Mouse (Mus musculus) small intestine, adult 2 months (tissue): Measurements from ENCODE around the gene Iqub. TPM values are rescaled to one million over a fixed set of nuclear protein-coding genes. Genes with fewer than 3 reads are reported as not detected.

ENCODE experiments used
- H3K27ac ChIP-seq: fragments of 200-500 bp; 2 replicates; pipeline ENCODE4 v1.5.1; 2012; ENCODE audit warnings: low read depth, low read length, control low read depth, inconsistent platforms; ENCODE audit not compliant: insufficient read depth
- H3K27me3 ChIP-seq: fragments of 200-500 bp; 2 replicates; pipeline ENCODE4 v1.6.1; 2012; ENCODE audit warnings: mild to moderate bottlenecking, moderate library complexity, low read length, inconsistent platforms; ENCODE audit not compliant: control insufficient read depth, insufficient read depth
- H3K36me3 ChIP-seq: fragments of 200-500 bp; 2 replicates; pipeline ENCODE4 v1.6.1; 2012; ENCODE audit warnings: mild to moderate bottlenecking, low read length, control low read depth, inconsistent platforms; ENCODE audit not compliant: control insufficient read depth, insufficient read depth
- H3K4me1 ChIP-seq: fragments of 200-500 bp; 2 replicates; pipeline ENCODE4 v1.6.1; 2012; ENCODE audit warnings: low read length, inconsistent platforms, mixed read lengths; ENCODE audit not compliant: control insufficient read depth, insufficient read depth, insufficient read length
- H3K4me3 ChIP-seq: fragments of 200-500 bp; 2 replicates; pipeline ENCODE4 v1.5.1; 2012; ENCODE audit warnings: low read depth, mild to moderate bottlenecking, control low read depth, inconsistent platforms, low read length, moderate library complexity
- CTCF ChIP-seq: fragments of 200-500 bp; IDR thresholded peaks from 2 replicates; pipeline ENCODE4 v1.5.1; 2012; ENCODE audit warnings: low read depth, mild to moderate bottlenecking, control low read depth, inconsistent platforms, low read length, moderate library complexity, mixed read lengths; ENCODE audit not compliant: insufficient replicate concordance, insufficient read length; ENCODE audit errors: extremely low read depth
- POLR2A ChIP-seq: fragments of 200-500 bp; IDR thresholded peaks from 2 replicates; pipeline ENCODE4 v1.6.1; 2012; ENCODE audit warnings: low read depth, mild to moderate bottlenecking, control low read depth, inconsistent platforms, low read length, moderate library complexity
- WGBS: fragments of 180-500 bp; shearing (Covaris S2); methylation state at CpG from one replicate; pipeline ENCODE4 v1.1.7; 2018; 5-methylcytosine and 5-hydroxymethylcytosine counted together
- polyA plus RNA-seq: library from polyadenylated mRNA; depleted of rRNA; stranded (reverse); fragments of >200 nt; gene quantifications from 2 replicates; pipeline ENCODE4 v1.2.3, GENCODE M21; 2012; rRNA removed

Iqub gene
- polyA plus RNA-seq, 1 experiment = not detected

- H3K36me3 ChIP-seq = no peaks in the 10 kb centered on the region
- H3K4me3 ChIP-seq = no peak overlapping the region
- 56% methylated on average over 3 of the region's 3 CpGs for WGBS
- no peak for TF ChIP-seq POLR2A
- TF ChIP-seq CTCF = no peak
- H3K4me1 ChIP-seq = no peaks in the 10 kb centered on the region
- no peak overlapping the region for H3K27ac ChIP-seq
- no peaks in the 10 kb centered on the region for H3K27me3 ChIP-seq
Measured at GRCm38 (mm10) chr6:24407743-24408142, 107.1 kb downstream of the Iqub start.

GRCm38 (mm10) chr6:24397237-24397647 lies 117.6 kb downstream of the Iqub start:
- no peak overlapping the region for H3K4me3 ChIP-seq
- TF ChIP-seq CTCF (no peak), POLR2A (no peak)
- H3K36me3 ChIP-seq = no peaks in the 10 kb centered on the region
- 88% methylated on average over 4 of the region's 4 CpGs for WGBS
- H3K4me1 ChIP-seq = no peaks in the 10 kb centered on the region
- H3K27me3 ChIP-seq = no peaks in the 10 kb centered on the region
- H3K27ac ChIP-seq = no peak overlapping the region

Other genes with a start within 250 kb of the Iqub start
- gene Ndufa5, start 12.9 kb upstream of the Iqub start, polyA plus RNA-seq = 0.88 and 1.3 TPM in 2 replicates
- gene Asb15, start 13.1 kb upstream of the Iqub start, polyA plus RNA-seq = not detected in 2 replicates
- gene Lmod2, start 82.7 kb upstream of the Iqub start, polyA plus RNA-seq = not detected in 2 replicates
- 75.0 and 198 TPM in 2 replicates for gene Wasl, start 149.9 kb upstream of the Iqub start, polyA plus RNA-seq
- not detected in 2 replicates for gene Hyal6, start 218.2 kb upstream of the Iqub start, polyA plus RNA-seq
- gene Hyal4, start 233.3 kb upstream of the Iqub start, polyA plus RNA-seq = not detected in 2 replicates